Mouse (Mus musculus) neural tube, embryonic 13.5 days (tissue): ENCODE measurements around the gene Gm2a. TPM values are rescaled to one million over a fixed set of nuclear protein-coding genes. Genes with fewer than 3 reads are reported as not detected.

Experiments
- ATAC-seq: fragments of 200-750 bp; cut with Nextera tagmentation; 2 replicates; pipeline ENCODE4 v1.8.0; 2017; ENCODE audit warnings: low read depth, mild to moderate bottlenecking, moderate TSS enrichment, moderate library complexity
- H3K27ac ChIP-seq: fragments of 300-500 bp; sonication (generic); replicated peaks from 2 replicates; pipeline ENCODE4 v1.5.1; 2015; ENCODE audit warnings: moderate library complexity, mild to moderate bottlenecking, inconsistent platforms
- H3K27me3 ChIP-seq: fragments of 300-500 bp; sonication (generic); 2 replicates; pipeline ENCODE4 v1.6.1; 2015; ENCODE audit warnings: mild to moderate bottlenecking, inconsistent platforms
- H3K36me3 ChIP-seq: fragments of 300-500 bp; sonication (generic); 2 replicates; pipeline ENCODE4 v1.6.1; 2015; ENCODE audit warnings: mild to moderate bottlenecking, inconsistent platforms
- H3K4me1 ChIP-seq: fragments of 300-500 bp; sonication (generic); replicated peaks from 2 replicates; pipeline ENCODE4 v1.6.1; 2015; ENCODE audit warnings: inconsistent platforms
- H3K4me2 ChIP-seq: fragments of 300-500 bp; sonication (generic); 2 replicates; pipeline ENCODE4 v1.6.1; 2015; ENCODE audit warnings: inconsistent platforms, mild to moderate bottlenecking, moderate library complexity
- H3K4me3 ChIP-seq: fragments of 300-500 bp; sonication (generic); 2 replicates; pipeline ENCODE4 v1.5.1; 2015; ENCODE audit warnings: mild to moderate bottlenecking, inconsistent platforms
- H3K9ac ChIP-seq: fragments of 300-500 bp; sonication (generic); 2 replicates; pipeline ENCODE4 v1.6.1; 2015; ENCODE audit warnings: moderate library complexity, mild to moderate bottlenecking, inconsistent platforms
- H3K9me3 ChIP-seq: fragments of 300-500 bp; sonication (generic); 2 replicates; pipeline ENCODE4 v1.6.1; 2016; ENCODE audit warnings: inconsistent platforms
- WGBS: fragments of 180-500 bp; shearing (Covaris S2); methylation state at CpG from one replicate; pipeline ENCODE4 v1.1.7; 2015; 5-methylcytosine and 5-hydroxymethylcytosine counted together
- polyA plus RNA-seq: library from polyadenylated mRNA; unstranded; fragments of >200 nt; fragmentation: Nextera tagmentation; extraction: Ambion mirVana; gene quantifications from 2 replicates; pipeline ENCODE4 v1.2.1, GENCODE M21; 2015

Gene Gm2a
- polyA plus RNA-seq, 1 experiment from 2014 or later: 20.3 TPM

DNA sequence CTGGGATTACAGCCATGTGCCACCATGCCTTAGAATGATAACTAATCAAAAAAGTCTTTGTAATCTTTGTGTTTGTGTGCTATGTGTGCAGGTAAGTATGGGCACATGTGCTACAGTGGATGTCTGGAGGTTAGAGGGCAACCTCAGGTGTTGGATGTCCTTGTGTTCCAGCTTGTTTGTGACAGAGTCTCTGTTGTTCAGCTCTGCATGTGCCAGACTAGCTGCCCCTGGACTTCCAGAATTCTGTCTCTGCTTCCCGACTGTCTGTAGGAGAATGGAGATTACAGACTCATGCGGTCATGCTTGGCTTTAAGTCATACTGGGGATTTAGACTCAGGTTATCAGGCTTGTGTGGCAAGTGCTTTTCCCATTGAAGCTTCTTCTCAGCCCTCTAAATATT, 16.4 kb downstream of the Gm2a start:
- Histone ChIP-seq H3K27ac (no peak overlapping the region), H3K4me3 (no peak overlapping the region), H3K4me2 (no peak overlapping the region), H3K9me3 (no peaks in the 10 kb centered on the region), H3K27me3 (no peaks in the 10 kb centered on the region), H3K9ac (no peak overlapping the region), H3K4me1 (no peaks in the 10 kb centered on the region), H3K36me3 (peaks cover 4% of the 10 kb centered on the region; the same call in 1 of the 2 replicates)
- 83% methylated on average over 2 of the region's 2 CpGs for WGBS
- ATAC-seq: no peak

DNA sequence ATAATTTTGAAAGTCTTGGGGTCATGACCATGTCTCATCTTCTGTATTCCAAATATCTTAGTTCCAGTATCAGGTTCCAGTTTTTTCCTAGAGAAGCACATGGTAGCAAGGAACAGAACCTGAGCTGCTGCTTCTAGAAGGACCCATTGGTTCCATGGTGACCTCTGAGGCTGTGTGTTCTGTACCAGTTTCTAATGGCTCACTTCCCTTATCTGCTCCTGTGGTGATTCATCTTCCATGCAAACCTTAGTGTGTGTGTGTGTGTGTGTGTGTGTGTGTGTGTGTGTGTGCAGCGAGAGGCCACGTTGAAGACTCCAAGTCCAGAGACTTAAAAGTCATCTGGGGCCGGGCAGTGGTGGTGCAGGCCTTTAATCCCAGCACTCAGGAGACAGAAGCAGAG, 18.1 kb downstream of the Gm2a start:
- no peak overlapping the region for H3K27ac ChIP-seq
- no peaks in the 10 kb centered on the region for H3K4me1 ChIP-seq
- no peak overlapping the region for H3K4me2 ChIP-seq
- no peak for ATAC-seq
- H3K4me3 ChIP-seq: no peak overlapping the region
- no peaks in the 10 kb centered on the region for H3K36me3 ChIP-seq
- WGBS: 98% methylated on average over 3 of the region's 3 CpGs
- H3K27me3 ChIP-seq: no peaks in the 10 kb centered on the region
- 0 out of 2 replicates have a peak, but pooled peaks cover 2% of the 10 kb centered on the region for H3K9me3 ChIP-seq
- H3K9ac ChIP-seq: no peak overlapping the region

DNA sequence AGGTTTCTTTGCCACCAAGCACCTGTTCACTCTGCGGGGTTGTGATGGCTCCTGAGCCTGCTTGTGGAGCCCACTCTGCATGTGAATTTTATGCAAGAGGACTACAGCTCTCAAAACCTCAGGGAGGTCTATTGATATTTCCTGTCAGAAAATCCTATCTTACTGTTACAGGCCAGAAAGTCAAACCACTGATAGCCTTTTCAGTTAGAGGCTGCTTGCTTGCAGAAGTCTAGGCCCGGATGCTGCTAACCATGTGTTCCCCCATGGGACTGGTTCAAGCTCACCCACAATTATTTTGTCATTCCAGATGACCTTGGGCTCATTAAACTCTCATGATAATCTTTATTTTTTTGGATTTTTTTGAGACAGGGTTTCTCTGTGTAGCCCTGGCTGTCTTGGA, 19.1 kb downstream of the Gm2a start:
- ATAC-seq: no peak
- Histone ChIP-seq H3K36me3 (no peaks in the 10 kb centered on the region), H3K4me2 (no peak overlapping the region), H3K27me3 (no peaks in the 10 kb centered on the region), H3K9ac (no peak overlapping the region), H3K27ac (no peak overlapping the region), H3K9me3 (0 out of 2 replicates have a peak, but pooled peaks cover 2% of the 10 kb centered on the region), H3K4me3 (no peak overlapping the region), H3K4me1 (no peaks in the 10 kb centered on the region)
- 90% methylated on average over 2 of the region's 2 CpGs for WGBS

DNA sequence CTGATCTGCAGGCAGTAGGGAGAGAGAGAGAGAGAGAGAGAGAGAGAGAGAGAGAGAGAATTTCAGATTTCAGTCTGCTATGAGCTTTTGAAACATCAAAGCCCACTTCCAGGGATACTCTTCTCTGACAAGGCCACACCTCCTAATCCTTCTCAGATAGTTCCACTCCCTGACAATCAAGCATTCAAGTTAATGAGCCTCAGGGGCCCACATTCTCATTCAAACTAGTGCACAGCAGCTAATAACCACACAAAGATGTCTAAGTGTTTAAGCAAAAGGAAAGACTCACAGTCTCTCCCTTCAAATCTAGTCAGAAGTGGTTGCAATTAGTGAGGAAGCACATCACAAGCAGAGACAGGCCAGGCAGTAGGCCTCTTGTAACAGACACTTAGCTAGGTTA, 22.4 kb downstream of the Gm2a start:
- Histone ChIP-seq H3K9me3 (0 out of 2 replicates have a peak, but pooled peaks cover 2% of the 10 kb centered on the region), H3K4me1 (no peaks in the 10 kb centered on the region), H3K4me2 (no peak overlapping the region), H3K9ac (no peak overlapping the region), H3K27me3 (no peaks in the 10 kb centered on the region), H3K27ac (no peak overlapping the region), H3K36me3 (no peaks in the 10 kb centered on the region), H3K4me3 (no peak overlapping the region)
- ATAC-seq: no peak

DNA sequence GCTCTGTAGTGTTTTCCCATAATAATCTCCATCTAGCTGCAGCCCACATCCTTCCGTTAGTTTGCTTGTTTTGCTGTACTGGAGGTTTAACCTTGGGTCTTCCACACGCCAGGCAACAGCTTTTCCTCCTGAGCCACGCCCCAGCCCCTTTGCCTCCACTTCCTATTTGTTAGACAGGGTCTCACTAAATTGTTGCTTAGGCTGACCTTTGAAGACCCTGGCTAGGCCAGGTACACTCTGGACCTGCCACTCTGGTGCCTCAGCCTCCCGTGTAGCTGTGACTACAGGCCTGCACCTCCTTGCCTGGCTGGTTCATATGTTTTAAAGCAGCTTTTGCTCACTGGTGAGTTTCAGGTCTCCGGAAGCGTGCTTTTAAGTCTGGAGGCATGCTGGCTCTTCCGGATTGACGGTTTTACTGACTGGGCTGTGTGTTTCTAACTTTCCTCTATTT, 22.9 kb downstream of the Gm2a start:
- no peak overlapping the region for H3K4me2 ChIP-seq
- no peak for ATAC-seq
- no peak overlapping the region for H3K9ac ChIP-seq
- WGBS: 84% methylated on average over 8 of the region's 8 CpGs
- no peaks in the 10 kb centered on the region for H3K27me3 ChIP-seq
- no peak overlapping the region for H3K4me3 ChIP-seq
- no peaks in the 10 kb centered on the region for H3K36me3 ChIP-seq
- H3K9me3 ChIP-seq: 0 out of 2 replicates have a peak, but pooled peaks cover 2% of the 10 kb centered on the region
- no peak overlapping the region for H3K27ac ChIP-seq
- H3K4me1 ChIP-seq: no peaks in the 10 kb centered on the region

DNA sequence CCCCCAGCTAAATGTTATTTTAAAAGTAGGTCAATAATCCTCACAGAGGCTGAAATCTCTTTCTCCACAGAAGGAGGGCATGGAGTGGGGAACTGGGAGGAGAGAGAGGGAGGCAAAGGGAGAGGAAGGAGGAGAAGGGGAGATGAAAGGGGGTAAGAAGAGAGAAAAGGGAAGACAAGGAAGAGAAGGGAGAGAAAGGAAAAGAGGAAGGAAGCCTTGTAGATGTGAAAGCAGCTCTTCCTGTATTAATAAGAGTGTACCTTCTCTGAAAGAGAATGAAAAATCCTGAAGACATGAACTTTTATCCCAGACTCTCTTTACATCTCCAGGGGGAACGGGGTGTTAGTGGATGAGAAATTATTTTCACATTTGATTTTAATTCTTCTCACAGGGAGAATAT, 23.5 kb downstream of the Gm2a start:
- Histone ChIP-seq H3K27ac (no peak overlapping the region), H3K4me1 (no peaks in the 10 kb centered on the region), H3K9me3 (0 out of 2 replicates have a peak, but pooled peaks cover 2% of the 10 kb centered on the region), H3K27me3 (no peaks in the 10 kb centered on the region), H3K4me3 (no peak overlapping the region), H3K4me2 (no peak overlapping the region), H3K36me3 (no peaks in the 10 kb centered on the region), H3K9ac (no peak overlapping the region)
- no peak for ATAC-seq
- WGBS: 97% methylated on average over 1 of the region's 1 CpGs

DNA sequence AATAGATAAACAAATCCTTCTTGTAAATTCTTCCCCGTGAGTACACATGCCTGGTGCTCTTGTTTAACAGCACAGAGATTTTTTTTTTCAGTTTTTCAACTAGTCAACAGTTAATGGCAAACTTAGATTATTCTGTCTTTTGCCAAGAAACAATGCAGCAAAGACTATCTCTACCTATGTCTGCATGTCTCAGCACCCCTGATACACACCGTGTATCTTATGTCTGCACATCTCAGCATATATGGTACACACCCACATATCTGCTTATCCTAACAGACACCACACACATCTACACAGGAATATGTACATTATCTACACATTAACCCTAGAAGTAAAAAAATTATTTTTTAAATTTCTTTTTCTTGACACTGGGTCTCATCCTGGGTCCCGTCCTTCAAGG, 28.7 kb downstream of the Gm2a start:
- H3K4me1 ChIP-seq: no peaks in the 10 kb centered on the region
- no peak overlapping the region for H3K4me2 ChIP-seq
- no peaks in the 10 kb centered on the region for H3K36me3 ChIP-seq
- 93% methylated on average over 3 of the region's 3 CpGs for WGBS
- H3K27ac ChIP-seq: no peak overlapping the region
- no peaks in the 10 kb centered on the region for H3K27me3 ChIP-seq
- no peak for ATAC-seq
- H3K4me3 ChIP-seq: no peak overlapping the region
- no peak overlapping the region for H3K9ac ChIP-seq
- no peaks in the 10 kb centered on the region for H3K9me3 ChIP-seq

DNA sequence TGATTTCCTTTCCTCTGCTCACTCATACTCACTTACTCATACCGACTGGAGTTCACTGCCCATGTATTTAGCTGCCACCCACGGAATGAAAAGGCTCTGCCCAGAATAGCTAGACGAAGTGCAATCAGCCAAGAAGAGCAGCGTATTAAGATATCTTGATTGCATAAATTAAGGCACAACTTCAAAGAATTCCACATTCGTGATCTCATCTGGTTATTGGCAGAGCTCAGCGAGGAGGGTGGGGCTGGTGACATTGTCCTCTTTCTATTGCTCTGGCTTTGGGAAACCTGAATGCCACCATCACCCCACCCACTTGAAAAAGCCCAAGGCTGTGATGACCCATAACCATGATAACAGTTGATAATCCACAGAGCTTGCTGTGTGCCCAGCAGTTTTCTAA, 30.0 kb downstream of the Gm2a start:
- Histone ChIP-seq H3K9me3 (no peaks in the 10 kb centered on the region), H3K27ac (no peak overlapping the region), H3K4me1 (no peaks in the 10 kb centered on the region), H3K36me3 (no peaks in the 10 kb centered on the region), H3K4me2 (no peak overlapping the region), H3K27me3 (no peaks in the 10 kb centered on the region), H3K9ac (no peak overlapping the region), H3K4me3 (no peak overlapping the region)
- no peak for ATAC-seq
- WGBS: 80% methylated on average over 6 of the region's 6 CpGs

DNA sequence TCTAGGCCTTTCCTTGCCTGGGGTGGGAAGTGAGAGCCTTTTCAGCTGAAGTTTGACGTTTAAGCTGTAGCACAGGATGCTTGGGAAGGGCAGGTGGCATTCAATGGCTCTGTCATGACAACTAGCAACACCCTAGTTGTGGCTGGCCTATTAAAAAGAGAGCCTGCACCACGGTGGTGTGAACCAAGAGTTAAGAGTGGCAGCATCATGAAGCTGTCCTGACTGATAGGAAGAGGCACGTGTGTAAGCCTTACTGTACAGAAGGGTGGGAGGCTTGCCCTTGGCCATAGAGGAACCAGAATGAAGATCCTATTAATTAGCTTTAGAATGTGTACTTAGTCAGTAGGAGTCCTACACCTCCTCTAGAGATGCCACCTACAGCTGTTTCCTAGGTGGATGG, 30.5 kb downstream of the Gm2a start:
- Histone ChIP-seq H3K36me3 (no peaks in the 10 kb centered on the region), H3K4me2 (no peak overlapping the region), H3K9ac (no peak overlapping the region), H3K9me3 (no peaks in the 10 kb centered on the region), H3K4me3 (no peak overlapping the region), H3K27ac (no peak overlapping the region), H3K27me3 (no peaks in the 10 kb centered on the region), H3K4me1 (no peaks in the 10 kb centered on the region)
- no peak for ATAC-seq
- 81% methylated on average over 3 of the region's 3 CpGs for WGBS

DNA sequence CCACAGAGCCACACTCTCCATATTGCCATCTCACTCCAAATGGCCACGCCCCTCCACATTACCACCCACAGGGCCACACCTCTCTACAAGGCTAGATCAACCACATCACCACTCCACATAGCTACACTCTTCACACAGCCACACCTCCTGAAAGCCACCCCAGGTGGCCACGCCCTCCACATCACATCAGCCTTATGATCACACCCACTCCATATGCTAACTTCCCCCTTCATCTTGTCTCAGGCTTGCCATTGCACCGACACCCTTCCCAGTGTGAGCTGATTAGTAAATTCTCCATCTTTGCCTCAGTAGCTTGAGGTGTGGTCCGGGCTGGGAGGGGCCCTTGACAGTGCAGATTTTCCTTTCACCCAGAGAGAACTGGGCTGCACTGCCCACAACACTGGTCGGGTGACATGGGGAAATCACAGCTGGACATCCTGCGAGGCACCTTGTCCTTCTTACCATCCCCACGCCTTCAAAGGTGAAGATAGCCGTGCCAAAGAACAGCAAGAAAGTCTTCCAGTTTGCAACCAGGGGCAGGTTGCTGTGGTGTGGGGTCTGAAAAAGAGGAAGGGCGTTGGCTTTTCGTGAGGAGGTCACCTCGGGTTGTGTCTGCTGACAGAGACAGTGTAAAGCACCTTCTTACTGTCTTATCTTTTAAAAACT, 33.3 kb downstream of the Gm2a start:
- no peaks in the 10 kb centered on the region for H3K4me1 ChIP-seq
- 86% methylated on average over 11 of the region's 11 CpGs for WGBS
- H3K36me3 ChIP-seq: no peaks in the 10 kb centered on the region
- no peak overlapping the region for H3K9ac ChIP-seq
- H3K4me2 ChIP-seq: no peak overlapping the region
- no peak for ATAC-seq
- H3K27ac ChIP-seq: no peak overlapping the region
- no peaks in the 10 kb centered on the region for H3K27me3 ChIP-seq
- no peak overlapping the region for H3K4me3 ChIP-seq
- no peaks in the 10 kb centered on the region for H3K9me3 ChIP-seq

DNA sequence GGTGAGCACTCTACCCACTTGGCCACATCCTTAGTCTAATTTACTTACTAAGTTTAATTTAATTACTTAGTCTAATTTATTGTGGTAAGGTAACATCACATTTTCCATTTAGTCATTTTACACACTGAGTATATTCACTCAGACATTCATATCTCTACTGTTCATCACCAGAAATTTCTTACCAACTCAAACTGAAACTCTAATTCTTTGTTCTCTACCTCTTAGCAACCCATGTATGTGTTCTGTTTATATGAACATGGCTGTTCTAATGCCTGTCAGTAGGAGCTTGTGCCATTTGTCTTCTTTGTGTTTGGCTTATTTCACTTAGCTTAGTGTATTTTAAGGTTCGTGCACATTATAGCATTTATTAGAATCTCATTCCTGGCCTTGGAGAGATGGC, 34.0 kb downstream of the Gm2a start:
- Histone ChIP-seq H3K27ac (no peak overlapping the region), H3K36me3 (no peaks in the 10 kb centered on the region), H3K4me3 (no peak overlapping the region), H3K4me1 (no peaks in the 10 kb centered on the region), H3K9ac (no peak overlapping the region), H3K27me3 (no peaks in the 10 kb centered on the region), H3K9me3 (no peaks in the 10 kb centered on the region), H3K4me2 (no peak overlapping the region)
- no peak for ATAC-seq
- 84% methylated on average over 1 of the region's 1 CpGs for WGBS

DNA sequence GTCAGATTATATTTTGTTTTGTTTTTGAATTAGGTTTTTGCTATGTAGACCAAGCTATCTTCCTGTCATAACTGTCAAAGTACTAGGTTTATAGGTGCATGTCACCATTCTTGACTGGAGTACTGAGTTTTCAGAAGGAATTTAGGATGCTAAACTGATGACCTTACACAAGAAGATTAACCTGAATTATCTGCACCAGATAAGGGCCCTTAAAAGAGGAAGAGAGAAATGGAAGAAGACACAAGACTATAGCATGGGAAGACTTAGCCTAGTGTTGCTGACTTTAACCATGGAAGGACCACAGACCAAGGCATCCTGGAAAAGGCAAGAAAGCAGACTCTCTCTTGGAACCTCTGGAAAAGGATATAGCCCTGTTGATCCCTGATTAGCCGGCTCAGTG, 35.3 kb downstream of the Gm2a start:
- ATAC-seq: no peak
- no peak overlapping the region for H3K9ac ChIP-seq
- H3K36me3 ChIP-seq: no peaks in the 10 kb centered on the region
- H3K27ac ChIP-seq: no peak overlapping the region
- no peaks in the 10 kb centered on the region for H3K9me3 ChIP-seq
- no peaks in the 10 kb centered on the region for H3K4me1 ChIP-seq
- no peaks in the 10 kb centered on the region for H3K27me3 ChIP-seq
- H3K4me3 ChIP-seq: no peak overlapping the region
- WGBS: 83% methylated on average over 1 of the region's 1 CpGs
- no peak overlapping the region for H3K4me2 ChIP-seq

DNA sequence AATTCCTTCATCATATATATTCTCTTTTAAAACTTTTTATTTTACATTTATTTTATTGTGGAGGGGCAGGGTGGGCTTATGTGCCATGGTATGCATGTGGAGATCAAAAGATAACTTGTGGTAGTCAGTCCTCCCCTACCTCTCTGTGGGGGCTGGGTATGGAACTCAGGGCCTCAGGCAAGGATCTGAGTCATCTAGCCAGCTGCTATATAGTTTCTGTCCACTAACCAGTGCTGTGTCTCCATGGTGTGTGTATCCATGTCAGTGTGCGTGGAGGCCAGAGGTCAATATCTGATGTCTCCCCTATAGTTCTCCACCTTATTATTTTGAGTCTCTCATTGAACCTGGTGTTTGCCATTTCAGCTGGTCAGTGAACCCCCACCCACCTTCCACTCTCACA, 36.5 kb downstream of the Gm2a start:
- 91% methylated on average over 1 of the region's 1 CpGs for WGBS
- H3K27ac ChIP-seq: no peak overlapping the region
- H3K4me2 ChIP-seq: no peak overlapping the region
- no peak overlapping the region for H3K9ac ChIP-seq
- no peak for ATAC-seq
- H3K4me3 ChIP-seq: no peak overlapping the region
- H3K36me3 ChIP-seq: no peaks in the 10 kb centered on the region
- H3K9me3 ChIP-seq: no peaks in the 10 kb centered on the region
- H3K27me3 ChIP-seq: no peaks in the 10 kb centered on the region
- H3K4me1 ChIP-seq: no peaks in the 10 kb centered on the region
